Mouse (Mus musculus): Measurements from ENCODE around the gene Fem1a.

Fem1a gene

GRCm38 (mm10) chr17:56278340-56278739 lies 21.7 kb downstream of the Fem1a start:
- no peak for DNase-seq (ENCODE audit: low read depth, low spot score)

DNA sequence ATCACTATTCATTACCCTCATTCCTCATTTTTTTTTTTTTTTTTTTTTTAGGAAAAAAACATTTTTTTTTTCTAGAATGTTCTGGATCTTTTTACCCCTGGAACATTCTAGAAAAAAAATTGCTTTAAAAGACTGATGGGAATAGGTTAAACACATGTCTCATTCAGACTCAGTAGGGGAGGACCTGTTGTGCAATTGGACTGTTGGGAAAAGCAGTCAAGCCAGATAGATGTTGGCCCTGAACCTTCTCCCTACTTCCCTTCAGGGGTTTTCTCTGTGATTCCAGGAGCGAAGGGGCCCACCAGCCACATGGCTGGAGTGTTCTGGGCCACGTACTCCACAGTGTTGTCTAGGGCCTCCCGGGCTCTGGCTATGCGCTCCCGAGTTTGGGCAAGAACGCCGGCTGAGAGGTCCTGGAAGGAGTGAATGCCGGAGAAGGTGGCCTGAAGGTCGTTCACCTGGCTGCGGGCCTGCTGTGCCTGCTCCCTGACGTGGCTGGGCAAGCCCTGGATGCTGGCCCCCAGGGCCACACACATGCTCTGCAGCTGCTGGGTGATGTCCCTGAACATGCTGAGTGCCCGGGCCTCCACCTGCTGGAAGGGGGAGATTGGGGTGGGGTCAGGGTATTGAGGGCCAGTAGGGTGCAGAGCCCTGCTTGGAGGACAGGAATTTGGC lies 23.0 kb downstream of the Fem1a start:
- peak; percentile 66 for DNase-seq (ENCODE audit: low read depth, low spot score)

GRCm38 (mm10) chr17:56281193-56281592 lies 24.6 kb downstream of the Fem1a start:
- no peak for DNase-seq (ENCODE audit: low read depth, low spot score)

DNA sequence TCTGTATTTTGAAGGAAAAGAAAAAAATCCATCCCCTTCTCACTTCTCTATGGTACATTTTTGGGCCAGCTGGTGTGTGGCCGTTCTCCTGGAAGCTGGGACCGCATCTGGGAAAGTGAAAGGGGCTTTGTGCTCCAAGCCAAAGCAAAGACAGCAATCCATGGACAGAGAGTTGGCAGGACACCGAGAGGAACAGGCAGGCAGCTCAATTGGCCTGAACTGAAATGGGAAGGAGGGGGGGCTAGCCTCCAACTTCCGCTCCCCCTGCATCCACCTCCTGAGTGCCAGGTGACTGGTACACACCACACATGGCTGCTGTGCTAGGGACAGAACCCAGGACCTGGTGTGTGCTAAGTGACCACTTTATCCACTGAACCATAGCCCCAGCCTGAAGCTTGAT lies 26.2 kb downstream of the Fem1a start:
- DNase-seq (ENCODE audit: low read depth, low spot score), result no peak

DNA sequence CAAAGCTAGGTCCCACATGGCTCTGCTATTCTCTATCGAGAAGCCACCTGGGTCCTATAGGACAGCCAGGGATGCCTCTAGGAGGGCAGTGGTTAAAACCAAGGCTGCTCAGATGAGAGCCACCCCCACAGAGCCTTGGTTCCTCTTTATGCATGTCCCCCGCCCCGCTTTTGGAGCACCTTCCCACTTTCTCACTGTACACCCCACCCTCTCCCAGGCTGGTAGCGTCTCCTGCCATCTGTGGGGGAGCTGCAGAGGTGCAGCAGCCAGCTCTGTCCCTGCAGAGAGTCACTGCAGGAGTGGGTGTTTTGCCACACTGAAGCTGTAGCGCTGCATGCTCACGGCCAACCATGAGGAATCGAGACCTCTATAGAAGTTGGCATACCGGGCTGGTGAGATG lies 26.7 kb downstream of the Fem1a start:
- DNase-seq (ENCODE audit: low read depth, low spot score), result no peak

GRCm38 (mm10) chr17:56285995-56286394 lies 29.4 kb downstream of the Fem1a start:
- DNase-seq (ENCODE audit: low read depth, low spot score), result peak; percentile 66

- DNase-seq (ENCODE audit: low read depth, low spot score), result no peak
Measured at GRCm38 (mm10) chr17:56287830-56288229, 31.2 kb downstream of the Fem1a start.

- DNase-seq (ENCODE audit: low read depth, low spot score), result no peak
Measured at GRCm38 (mm10) chr17:56288866-56289265, 32.3 kb downstream of the Fem1a start.

- no peak for DNase-seq (ENCODE audit: low read depth, low spot score)
Measured at GRCm38 (mm10) chr17:56289371-56290331, 33.0 kb downstream of the Fem1a start.

GRCm38 (mm10) chr17:56290388-56291170 lies 34.0 kb downstream of the Fem1a start:
- peak; percentile 94 for DNase-seq (ENCODE audit: low read depth, low spot score)

DNA sequence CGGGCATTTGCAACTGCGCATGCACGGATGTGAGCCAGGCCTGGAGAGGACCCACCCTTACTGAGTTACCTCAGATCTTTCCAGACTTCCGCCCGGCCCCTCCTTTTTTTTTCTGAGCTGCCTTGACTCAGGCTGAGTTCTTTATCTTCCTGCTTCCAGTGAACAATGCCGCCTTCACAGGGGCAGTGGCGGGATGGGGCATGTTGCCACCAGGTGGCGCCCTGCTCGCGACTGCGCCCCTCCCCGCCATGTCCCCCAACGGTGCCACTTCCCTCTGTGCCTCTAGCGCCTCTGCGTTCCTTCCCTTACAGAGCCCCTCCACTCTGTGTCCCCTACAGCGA lies 34.5 kb downstream of the Fem1a start:
- DNase-seq (ENCODE audit: low read depth, low spot score), result peak; percentile 93

- no peak for DNase-seq (ENCODE audit: low read depth, low spot score)
Measured at GRCm38 (mm10) chr17:56291826-56292475, 35.3 kb downstream of the Fem1a start.

DNA sequence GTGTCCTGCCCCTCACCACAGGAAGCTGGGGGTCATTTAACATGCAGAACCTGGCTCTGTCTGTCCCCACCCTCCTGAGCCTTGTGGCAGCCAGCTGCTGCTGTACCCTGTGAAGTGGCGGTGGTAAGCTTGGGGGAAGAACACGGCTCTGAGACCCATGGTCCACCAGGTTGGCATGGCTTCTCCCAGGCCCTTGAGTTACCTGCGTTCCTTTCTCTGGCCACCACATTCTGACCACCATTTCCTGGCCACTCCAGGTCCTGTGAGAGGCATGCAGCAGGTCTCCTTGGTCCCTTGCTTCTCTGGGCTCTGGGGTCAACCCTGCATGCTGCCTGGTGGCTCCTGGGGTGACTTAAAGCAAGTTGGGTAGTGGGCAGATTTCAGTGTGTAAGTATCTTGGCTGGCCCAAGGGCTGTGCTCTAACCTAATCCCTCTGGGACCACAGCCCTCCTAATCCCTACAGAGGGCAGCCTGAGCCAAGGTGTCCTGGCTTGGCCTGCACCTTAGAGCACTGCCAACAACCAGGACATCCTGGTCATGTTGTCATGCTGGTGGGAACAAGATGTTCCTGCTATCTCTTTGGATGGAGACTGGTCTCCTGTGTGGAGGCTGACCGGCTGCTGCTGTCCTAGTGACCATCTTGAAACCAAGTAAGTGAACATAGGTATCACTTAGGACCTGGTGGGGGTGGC lies 36.1 kb downstream of the Fem1a start, which contains the start of gene Plin3:
TSS of gene Plin3 (minus strand) at position 343 of the 692 bp plus-strand sequence.
- peak; percentile 95 for DNase-seq (ENCODE audit: low read depth, low spot score)

DNA sequence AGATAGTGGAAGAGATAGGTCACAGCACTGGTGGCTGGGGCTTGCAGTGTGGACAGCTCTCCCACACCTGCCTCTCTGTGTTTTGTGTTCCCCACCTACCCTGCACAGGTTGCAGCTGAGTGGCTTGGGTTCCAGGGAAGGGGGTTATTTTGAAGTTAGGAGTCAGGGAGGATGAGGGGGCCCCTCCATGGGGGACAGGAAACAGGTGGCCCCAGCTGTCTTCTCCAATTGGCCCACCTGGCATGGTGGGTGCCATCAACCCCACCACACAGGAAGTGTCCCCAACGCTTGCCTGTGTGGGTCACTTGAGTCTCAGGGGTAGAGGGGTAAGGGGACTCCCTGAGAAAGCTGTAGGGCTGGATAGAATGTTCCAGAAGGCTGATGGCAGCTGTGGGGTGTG lies 36.7 kb downstream of the Fem1a start:
- DNase-seq (ENCODE audit: low read depth, low spot score), result no peak

DNA sequence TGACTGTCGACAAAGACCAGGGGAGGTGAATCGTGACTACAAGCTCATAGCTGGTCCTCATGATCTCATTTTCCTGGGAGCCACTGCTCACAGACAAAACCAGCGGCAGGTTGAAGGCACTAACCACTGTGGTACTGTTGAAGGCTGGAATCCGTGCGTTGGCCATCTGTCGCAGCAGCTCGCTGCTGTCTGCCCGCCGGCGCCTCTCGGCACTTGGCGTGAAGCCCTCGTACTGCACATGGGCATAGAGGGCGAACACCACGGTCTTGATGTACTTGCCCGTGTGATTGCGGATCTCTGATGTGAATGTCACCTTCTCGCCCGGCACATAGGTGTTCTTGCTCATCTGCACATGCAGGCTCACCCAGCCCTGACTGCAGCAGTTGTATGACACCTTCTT lies 37.6 kb downstream of the Fem1a start:
- DNase-seq (ENCODE audit: low read depth, low spot score), result no peak

GRCm38 (mm10) chr17:56296201-56296600 lies 39.6 kb downstream of the Fem1a start:
- DNase-seq (ENCODE audit: low read depth, low spot score), result no peak

DNA sequence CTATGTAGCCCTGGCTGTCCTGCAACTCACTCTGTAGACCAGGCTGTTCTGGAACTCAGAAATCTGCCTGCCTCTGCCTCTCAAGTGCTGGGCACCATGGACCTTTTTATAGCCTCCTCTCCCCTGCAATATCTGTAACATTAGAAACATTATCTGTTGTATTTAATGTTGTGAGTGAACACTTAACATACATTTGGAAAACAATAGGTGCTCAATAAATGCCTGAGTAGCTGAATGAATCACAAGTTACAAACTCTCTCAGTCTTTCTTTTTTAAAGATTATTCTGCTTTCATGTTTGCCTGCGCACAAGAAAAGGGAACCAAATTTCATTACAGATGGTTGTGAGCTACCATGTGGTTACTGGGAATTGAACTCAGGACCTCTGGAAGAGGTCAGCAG lies 41.6 kb downstream of the Fem1a start:
- no peak for DNase-seq (ENCODE audit: low read depth, low spot score)

GRCm38 (mm10) chr17:56300186-56300585 lies 43.6 kb downstream of the Fem1a start, which contains the start of gene Arrdc5:
Gene Arrdc5 (minus strand): TSS chr17:56300286.
- DNase-seq (ENCODE audit: low read depth, low spot score), result no peak

GRCm38 (mm10) chr17:56302363-56302996 lies 45.9 kb downstream of the Fem1a start:
- no peak for DNase-seq (ENCODE audit: low read depth, low spot score)

GRCm38 (mm10) chr17:56303160-56303846 lies 46.7 kb downstream of the Fem1a start, which contains the start of gene Uhrf1:
Gene Uhrf1 (plus strand): TSS chr17:56303321.
- peak; percentile 56 for DNase-seq (ENCODE audit: low read depth, low spot score)

Measured in skeletal muscle tissue, adult 2 months (tissue).